Mouse (Mus musculus): ENCODE results near the gene Jazf1.

Jazf1 gene

DNA sequence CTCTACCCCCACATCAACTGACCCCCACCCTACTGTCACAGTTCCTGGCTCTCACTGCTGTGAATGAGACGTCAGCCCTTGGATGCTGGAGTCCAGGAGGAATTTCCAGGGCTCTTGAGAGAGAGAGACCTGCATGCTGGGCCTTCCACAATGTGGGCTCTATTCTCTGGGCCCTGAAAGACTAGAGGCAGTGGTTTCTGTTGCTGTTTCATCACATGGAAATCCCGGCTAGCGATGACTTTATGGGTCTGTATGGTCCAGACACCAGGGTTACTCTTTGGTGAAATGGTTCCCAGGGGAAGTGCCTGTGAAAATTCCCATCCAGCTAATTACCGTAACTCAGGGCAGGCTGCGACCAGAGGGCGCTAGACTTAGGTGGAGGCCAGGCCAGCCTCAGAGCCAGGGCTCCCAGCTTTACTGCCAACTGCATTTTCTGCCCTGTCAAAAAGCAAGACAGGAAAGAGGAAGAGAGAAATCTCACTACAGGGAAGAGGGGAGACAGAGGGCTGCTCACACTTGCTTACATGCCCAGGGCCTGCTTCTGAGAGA, 271.1 kb downstream of the Jazf1 start:
- peak; percentile 28 for DNase-seq (ENCODE audit: low read depth)

DNA sequence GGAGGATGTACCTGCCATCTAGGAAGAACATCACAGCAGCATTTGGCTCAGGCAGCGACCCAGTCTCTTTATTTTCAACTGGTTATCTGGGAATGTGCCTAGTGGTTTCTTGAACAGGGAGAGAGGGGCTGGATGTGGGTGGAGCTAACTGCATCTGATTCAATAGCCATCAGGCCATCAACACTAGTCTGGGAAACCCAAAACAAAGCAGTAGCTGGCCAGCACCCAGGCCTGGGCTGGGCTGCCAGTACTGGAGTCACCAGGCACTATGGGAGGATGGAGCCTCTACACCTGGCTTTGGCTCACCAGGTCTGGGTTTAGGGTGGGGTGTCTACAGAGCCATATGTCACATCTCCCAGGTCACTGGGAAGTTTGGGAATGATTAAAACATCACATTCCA, 271.7 kb downstream of the Jazf1 start:
- DNase-seq (ENCODE audit: low read depth), result peak; percentile 33

DNA sequence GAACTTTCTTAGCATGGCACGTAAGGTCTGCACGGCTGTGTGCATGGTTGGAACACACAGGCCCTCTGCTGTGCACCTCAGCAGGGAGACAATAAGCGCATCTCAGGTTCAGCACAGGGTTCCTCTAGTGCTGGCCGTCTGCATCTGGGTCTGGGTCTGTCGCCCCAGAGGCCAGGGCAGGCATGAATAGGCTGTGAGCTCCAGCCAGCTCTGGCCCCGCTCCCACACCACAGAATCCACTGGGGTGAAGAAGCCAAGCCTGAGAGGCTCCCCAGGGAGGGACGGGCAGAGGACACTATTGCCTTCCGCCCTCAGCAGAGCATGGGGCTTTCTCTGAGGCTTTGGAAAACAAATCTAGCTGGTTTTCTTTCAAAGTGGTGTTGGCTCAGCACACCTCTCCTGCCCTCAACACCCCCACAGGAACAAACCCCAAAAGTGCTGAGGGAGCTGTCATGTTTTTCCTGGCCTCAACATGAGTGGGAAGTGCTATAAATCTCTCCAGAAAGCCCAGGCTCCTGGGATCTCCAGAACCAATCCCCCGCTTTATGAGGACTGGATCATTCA, 272.3 kb downstream of the Jazf1 start:
- peak; percentile 28 for DNase-seq (ENCODE audit: low read depth)

DNA sequence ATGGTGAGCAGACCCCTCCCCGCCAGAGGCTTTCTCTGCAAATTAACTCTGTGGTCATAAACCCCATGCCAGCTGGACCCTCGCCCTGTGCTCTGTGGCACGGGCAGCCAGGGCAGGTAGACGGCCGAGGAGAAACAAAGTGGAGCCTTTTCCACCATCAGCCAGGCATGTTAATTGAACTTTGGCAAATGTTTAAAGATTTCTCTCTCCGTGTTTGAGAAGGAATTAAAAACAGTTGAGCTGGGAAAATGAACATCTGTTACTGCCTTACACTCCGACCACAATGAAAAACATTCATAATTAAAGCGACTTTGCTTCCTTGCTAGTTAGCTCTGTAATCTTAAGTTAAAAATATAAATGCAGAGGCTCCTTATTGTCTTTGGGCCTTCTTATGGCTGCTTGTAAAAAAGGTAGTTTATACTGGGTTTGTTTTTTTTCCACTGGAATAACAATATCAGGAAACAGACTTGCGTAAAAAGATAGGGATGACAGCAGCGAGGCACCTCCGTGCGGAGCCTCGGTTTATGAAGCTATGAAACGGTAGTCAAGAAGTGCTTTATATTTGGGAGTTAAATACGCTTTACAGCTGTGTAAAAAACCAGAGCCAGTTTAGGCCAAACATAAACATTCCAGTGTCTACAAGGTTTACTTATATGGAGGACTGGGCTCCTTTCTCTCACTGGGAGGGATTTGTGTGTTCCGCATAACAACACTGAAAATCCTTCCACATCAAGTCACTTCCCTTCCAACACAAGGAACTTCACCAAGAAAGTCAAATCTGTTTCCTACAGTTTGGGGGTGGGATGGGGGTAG, 273.2 kb downstream of the Jazf1 start:
- DNase-seq (ENCODE audit: low read depth), result no peak

DNA sequence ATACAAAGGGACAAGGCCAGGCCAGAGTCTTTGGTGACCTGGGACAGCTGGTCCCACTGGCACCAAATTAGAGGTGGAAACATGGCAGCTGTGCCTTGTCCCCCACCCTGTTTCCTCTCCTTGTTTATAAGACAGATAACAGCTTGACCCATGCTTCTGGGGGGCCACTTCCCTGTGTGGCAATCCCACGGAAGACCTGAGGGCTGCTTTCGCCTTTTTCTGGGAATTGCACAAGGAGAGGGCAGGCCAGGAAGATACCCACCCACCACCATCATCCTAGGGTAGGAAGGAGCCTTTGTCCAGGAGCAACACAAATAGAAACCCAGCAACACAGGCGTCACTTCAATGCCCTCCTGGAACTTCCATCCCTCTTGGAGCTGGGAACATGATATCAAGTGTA, 276.0 kb downstream of the Jazf1 start:
- DNase-seq (ENCODE audit: low read depth), result no peak

DNA sequence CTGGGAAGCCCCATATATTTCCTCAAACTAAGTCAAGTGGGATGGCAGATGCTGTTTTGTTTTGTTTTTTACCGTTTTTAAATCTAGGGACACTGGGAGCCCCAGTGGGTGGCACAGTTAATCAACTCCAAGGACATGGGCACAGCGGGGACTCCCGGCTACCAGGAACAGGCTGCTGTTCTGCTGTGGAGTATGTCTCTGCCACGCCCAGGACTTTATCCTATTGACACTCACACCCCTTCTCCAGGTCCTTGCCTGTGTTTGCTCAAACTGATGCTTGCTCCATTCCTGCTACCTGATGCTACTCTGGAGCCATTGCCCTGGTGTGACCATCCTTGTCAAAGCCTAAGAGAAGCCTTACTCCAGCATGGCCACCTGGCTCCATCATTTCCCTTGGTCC, 277.6 kb downstream of the Jazf1 start:
- no peak for DNase-seq (ENCODE audit: low read depth)

DNA sequence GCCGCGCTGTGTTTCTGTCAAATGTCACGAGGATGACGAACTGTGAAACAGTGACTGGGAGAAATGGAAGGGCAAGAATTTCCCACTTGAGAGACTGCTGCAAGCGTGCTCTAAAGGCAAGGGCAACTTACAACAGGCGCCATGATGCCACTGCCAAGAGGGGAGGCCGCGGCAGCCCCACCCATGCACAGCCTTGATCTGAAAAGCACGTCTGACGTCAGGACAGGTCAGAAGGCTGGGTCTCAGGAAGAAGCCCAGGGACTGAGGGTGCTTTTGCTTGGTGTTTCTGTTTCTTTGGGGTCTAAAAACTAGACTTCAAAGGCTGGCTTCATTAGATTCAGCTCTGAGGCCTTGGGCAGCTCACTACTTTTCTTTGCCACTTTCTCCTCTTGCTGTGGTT, 278.1 kb downstream of the Jazf1 start:
- DNase-seq (ENCODE audit: low read depth), result no peak

DNA sequence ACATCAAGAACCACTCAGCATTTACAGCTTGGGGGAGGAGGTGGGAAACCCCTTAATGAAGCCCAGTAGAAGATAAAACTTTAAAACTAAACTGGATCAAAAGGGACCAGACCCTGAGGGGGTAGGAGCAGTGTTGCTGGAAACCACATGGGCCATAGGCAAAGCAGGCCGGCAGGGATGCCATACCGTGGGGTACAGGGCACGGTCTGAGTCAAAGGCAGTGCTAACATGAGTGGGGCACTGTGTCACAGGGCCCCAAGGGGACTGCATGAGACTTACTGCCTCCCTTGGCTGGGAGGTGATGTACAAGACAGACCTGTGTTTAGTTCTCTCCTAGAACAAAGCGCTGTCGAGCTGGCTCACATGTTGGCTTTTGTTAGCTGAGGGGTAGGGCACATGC, 288.9 kb downstream of the Jazf1 start:
- DNase-seq (ENCODE audit: low read depth), result no peak

DNA sequence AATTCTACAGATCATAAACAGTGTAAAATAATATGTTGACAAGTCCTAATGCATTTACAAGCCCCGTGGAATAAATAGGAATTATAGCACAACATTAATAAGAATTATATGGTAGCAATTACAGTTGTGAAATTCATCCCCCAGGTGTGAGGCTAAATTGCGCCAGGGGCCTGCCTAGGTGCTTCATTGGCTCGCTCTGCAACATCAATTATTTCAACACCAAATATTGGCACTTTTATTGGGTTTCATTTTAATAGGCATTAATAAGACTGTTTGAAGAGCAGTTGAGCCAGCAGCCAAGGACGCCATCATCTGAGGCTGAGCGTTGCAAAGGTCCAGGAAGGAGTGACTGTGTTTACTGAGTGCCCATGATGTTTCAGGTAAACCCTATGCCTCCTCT, 289.9 kb downstream of the Jazf1 start:
- DNase-seq (ENCODE audit: low read depth), result no peak

DNA sequence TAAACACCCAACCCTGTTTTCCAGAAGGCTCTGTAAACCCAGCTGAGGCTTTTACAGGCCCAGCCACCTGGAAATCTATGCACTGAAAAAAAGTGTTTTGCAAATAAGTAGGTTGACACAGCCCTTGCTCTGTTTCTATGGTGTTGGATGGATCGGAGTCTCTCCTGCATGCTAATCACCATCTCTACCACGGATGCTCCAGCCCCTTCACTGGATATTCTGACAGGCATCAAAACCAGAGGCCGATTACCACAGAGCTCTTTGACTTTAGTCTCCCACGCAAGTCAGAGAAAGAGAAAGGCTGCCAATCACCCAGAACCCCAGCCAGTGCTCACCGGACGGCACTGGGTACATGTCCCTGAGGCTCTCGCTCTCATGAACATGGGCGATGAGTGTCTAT, 291.4 kb downstream of the Jazf1 start:
- no peak for DNase-seq (ENCODE audit: low read depth)

DNA sequence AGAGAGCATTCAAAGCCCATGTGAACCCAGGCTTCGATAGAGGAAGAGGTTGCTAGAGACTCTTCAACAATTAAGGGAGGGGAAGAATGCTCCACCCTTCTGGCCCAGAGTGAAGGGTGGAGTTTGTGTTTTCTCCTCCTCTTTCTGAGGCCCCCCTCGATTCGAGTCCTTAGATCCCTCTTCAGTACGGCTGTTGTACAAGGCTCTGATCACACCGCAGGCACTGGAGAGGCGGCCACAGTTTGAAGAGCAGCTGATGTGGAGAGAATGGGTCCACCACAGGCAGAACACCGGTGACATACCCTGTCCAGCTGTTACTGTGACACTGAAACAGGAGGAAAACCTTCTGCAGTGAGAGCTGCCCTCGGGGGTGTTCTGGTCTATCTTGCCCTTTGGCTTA, 292.5 kb downstream of the Jazf1 start:
- no peak for DNase-seq (ENCODE audit: low read depth)

DNA sequence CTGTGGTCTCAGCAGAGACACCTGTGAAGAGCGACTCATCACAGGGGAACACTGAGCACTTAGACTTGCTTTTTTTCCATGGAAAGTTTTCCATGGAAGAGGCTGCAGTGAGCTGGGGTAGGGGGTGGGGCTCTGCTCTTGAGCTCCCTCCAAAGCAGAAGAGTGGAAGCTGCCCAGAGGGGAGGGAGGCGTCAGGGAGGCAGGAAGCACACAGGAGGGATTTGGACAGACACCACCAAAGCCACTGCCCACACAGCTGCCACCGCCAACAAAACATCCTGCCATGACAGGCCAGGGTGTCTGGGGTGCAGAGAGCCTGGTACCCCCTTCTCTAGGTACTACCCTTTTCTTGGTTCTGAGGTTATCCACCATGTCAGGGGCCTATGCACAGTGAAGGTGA, 293.1 kb downstream of the Jazf1 start:
- no peak for DNase-seq (ENCODE audit: low read depth)

DNA sequence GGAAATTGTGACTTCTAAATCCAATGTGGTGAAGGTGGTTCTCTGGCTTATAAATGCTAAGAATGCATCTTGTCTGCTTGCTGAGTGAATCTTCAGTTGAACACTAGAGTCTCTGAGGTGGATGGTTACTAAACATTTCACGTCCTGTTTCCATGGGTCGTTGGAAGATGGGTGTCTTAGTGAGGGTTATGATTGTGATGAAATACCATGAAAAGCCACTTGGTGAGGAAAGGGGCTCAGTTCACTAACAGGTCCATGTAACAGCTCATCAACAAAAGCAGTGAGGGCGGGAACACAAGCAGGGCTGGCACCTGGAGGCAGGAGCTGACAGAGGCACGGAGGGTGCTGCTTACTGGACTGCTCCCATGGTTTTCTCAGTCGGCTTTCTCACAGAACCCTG, 295.3 kb downstream of the Jazf1 start:
- no peak for DNase-seq (ENCODE audit: low read depth)

DNA sequence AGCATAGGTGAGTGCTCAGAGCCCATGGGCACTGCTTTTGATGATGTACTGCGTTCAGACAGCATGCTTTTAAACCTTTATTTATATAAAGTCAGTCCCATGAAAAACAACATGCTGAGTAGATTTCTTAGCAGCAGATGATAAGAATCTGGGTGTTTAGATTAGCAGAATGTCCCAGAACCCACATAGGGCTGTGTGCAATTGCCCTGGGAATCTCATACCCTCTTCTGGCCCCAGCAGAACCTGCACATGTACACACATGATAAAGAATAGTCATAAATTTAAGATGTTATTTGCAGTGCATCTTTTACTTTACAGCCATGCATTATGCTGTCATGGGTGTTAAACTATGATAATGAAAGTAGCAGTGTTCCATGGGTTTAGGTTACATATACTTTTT, 297.6 kb downstream of the Jazf1 start:
- no peak for DNase-seq (ENCODE audit: low read depth)

DNA sequence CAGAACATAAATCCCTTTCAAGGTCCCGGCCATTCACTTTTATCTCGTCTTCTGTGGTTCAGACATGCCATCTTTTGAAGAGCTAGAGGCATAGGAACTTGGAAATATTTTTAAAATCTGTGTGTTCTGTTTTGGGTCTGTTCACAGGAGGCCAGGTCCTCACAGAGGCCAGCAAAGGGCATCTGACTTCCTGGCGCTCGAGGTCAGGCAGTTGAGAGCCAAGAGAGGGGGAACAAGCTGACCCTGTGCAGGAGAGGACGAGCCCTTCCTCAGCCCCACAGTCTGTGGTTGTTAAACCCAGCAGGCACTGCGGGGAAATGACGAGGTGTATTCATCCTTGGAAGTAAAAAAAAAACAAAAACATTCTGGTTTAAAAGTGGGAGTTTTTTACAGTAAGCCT, 303.2 kb downstream of the Jazf1 start:
- DNase-seq (ENCODE audit: low read depth), result no peak

DNA sequence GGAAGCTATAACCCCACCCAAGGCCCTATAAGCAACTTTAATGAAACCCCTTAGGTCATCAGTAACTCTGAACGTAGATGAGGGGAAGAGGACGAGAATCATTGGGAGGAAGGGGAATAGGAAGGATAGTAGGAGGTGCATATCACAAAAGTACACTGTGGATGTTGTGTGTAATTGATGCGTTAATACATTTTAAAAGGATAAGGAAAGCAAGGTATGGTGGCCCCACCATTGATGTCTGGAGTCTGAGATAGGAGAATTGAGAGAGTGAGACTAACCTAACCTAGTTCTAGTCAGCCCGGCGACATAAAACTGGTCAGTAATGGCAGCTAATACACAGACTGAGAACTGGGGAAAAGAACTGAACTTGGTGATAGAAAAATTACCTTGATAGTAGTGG, 315.6 kb downstream of the Jazf1 start:
- DNase-seq (ENCODE audit: low read depth), result no peak

DNA sequence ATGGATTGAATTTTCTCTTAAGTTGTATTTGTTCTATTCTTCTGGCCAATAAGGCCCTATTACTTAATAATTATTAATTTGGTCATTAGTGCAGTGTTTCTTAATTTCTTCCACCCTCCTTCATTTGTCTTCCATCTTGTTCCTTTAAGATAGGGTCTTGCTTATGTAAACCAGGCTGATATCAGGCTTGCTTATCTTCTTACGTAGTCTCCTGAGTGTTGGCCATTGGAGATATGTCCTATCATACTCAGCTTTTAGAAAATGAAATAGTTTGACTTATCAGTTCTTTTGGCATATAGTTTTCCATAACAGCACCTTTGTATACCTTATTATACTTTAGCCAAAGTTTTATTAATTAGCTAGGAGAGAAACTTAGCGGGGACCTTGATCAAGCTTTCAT, 333.8 kb downstream of the Jazf1 start:
- DNase-seq (ENCODE audit: low read depth), result no peak

DNA sequence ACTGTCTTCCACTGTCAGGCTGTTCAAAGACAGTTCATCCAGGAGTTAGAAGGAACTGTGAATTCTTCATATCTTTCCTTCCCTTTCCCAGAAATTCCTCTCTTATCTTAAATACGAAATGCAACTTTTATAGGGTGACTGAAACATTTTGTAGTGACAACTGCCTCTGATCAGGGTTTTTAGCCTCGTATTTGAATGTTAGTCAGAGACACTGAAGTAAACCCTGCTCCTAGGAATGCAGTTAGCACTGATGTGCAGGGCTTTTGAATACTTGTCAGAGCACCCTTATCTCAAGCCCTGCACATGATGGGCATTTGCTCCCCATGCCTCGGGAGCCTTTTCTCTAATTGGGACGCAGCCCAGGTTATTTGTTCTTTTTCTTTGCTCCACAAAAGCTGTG, 338.1 kb downstream of the Jazf1 start:
- DNase-seq (ENCODE audit: low read depth), result no peak

DNA sequence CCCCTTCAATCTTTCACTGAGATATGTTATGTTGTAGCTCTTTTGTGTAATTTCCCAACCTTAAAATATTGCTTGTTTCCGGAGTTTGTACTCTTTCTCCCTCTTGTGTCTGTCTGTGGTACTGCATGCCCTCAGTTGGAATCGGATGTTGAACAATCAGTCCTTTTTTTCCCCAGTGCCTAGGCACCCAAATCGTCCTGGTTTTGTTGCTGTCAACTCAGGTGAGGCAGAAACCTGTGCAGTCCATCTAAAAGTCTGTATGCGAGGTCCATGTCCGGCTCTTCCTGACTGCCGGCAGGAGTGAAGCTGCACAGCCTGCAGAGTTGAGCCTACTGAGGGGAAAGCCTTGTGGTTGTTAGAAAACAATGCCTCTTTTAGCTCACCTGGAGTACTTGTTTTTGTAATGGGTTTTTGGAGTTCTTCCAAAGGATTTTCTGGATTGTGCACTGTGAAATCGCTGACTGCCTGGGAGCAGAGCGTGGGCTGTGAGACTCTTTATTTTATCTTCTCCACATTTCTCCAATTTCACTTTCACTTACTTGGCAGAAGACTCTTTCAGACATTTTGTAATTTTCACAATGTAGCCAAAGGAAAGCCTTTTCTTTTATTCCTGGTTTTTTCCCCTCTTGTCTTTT, 343.5 kb downstream of the Jazf1 start:
- DNase-seq (ENCODE audit: low read depth), result peak; percentile 86

All from NIH3T3 (cell line).